Mouse (Mus musculus): ENCODE results near the gene Prr9. TPM values are rescaled to one million over a fixed set of nuclear protein-coding genes. Genes with fewer than 3 reads are reported as not detected.
A peak's percentile ranks its signal among the peaks of the same experiment; 100 is the strongest.

The Prr9 gene
- not detected in 2 replicates for total RNA-seq (2014; rRNA removed; ENCODE audit: low replicate concordance)
- not detected in 2 replicates for polyA plus RNA-seq (2015; fragmentation: Nextera tagmentation; extraction: Ambion mirVana)

GRCm38 (mm10) chr3:92123847-92124246 lies at the start of gene Prr9:
TSS of gene Prr9 (minus strand) at chr3:92123947.
- Histone ChIP-seq H3K9me3 (replicated peaks; ENCODE audit: control insufficient read depth, low read length) (no peaks in the 10 kb centered on the region), H3K27me3 (ENCODE audit: control insufficient read depth, insufficient read depth, low read length) (no peaks in the 10 kb centered on the region), H3K36me3 (replicated peaks; ENCODE audit: control insufficient read depth, insufficient read depth, low read length) (no peaks in the 10 kb centered on the region), H3K4me2 (ENCODE audit: low read depth, low read length) (no peak within 1 kb of the TSS), H3K4me3 (ENCODE audit: low read depth, low read length) (no peak within 1 kb of the TSS), H3K4me1 (ENCODE audit: control insufficient read depth, insufficient read depth) (no peaks in the 10 kb centered on the region), H3K27ac (ENCODE audit: low read depth) (no peak within 1 kb of the TSS), H3K9ac (replicated peaks; ENCODE audit: low read depth, low read length) (no peak within 1 kb of the TSS)
- no peak for DNase-seq (ENCODE audit: low spot score)
- WGBS: 64% methylated on average over 5 of the region's 5 CpGs
- TF ChIP-seq EP300 (IDR thresholded peaks at IDR 0.05; ENCODE audit: low read depth) (no peak), CTCF (IDR thresholded peaks at IDR 0.05; ENCODE audit: low read depth) (no peak)
- ATAC-seq (ENCODE audit: insufficient read depth, low read depth): no peak

- ATAC-seq (ENCODE audit: insufficient read depth, low read depth): no peak
- Histone ChIP-seq H3K4me3 (ENCODE audit: low read depth, low read length) (no peak overlapping the region), H3K9me3 (replicated peaks; ENCODE audit: control insufficient read depth, low read length) (no peaks in the 10 kb centered on the region), H3K4me2 (ENCODE audit: low read depth, low read length) (no peak overlapping the region), H3K4me1 (ENCODE audit: control insufficient read depth, insufficient read depth) (no peaks in the 10 kb centered on the region), H3K27me3 (ENCODE audit: control insufficient read depth, insufficient read depth, low read length) (no peaks in the 10 kb centered on the region), H3K36me3 (replicated peaks; ENCODE audit: control insufficient read depth, insufficient read depth, low read length) (no peaks in the 10 kb centered on the region), H3K9ac (replicated peaks; ENCODE audit: low read depth, low read length) (no peak overlapping the region), H3K27ac (ENCODE audit: low read depth) (no peak overlapping the region)
- TF ChIP-seq CTCF (IDR thresholded peaks at IDR 0.05; ENCODE audit: low read depth): no peak
- no peak for TF ChIP-seq EP300 (IDR thresholded peaks at IDR 0.05; ENCODE audit: low read depth)
- WGBS: 82% methylated on average over 3 of the region's 3 CpGs
- no peak for DNase-seq (ENCODE audit: low spot score)
Measured at GRCm38 (mm10) chr3:92169847-92170246, 46.1 kb upstream of the Prr9 start.

- DNase-seq (ENCODE audit: low spot score): peak; percentile 20
- Histone ChIP-seq H3K27me3 (ENCODE audit: control insufficient read depth, insufficient read depth, low read length) (no peaks in the 10 kb centered on the region), H3K9me3 (replicated peaks; ENCODE audit: control insufficient read depth, low read length) (no peaks in the 10 kb centered on the region), H3K4me3 (ENCODE audit: low read depth, low read length) (no peak overlapping the region), H3K4me1 (ENCODE audit: control insufficient read depth, insufficient read depth) (no peaks in the 10 kb centered on the region), H3K27ac (ENCODE audit: low read depth) (no peak overlapping the region), H3K9ac (replicated peaks; ENCODE audit: low read depth, low read length) (no peak overlapping the region), H3K36me3 (replicated peaks; ENCODE audit: control insufficient read depth, insufficient read depth, low read length) (no peaks in the 10 kb centered on the region), H3K4me2 (ENCODE audit: low read depth, low read length) (no peak overlapping the region)
- no peak for ATAC-seq (ENCODE audit: insufficient read depth, low read depth)
- TF ChIP-seq CTCF (IDR thresholded peaks at IDR 0.05; ENCODE audit: low read depth) (peak; percentile 73), EP300 (IDR thresholded peaks at IDR 0.05; ENCODE audit: low read depth) (no peak)
Measured at GRCm38 (mm10) chr3:92153322-92153721, 29.6 kb upstream of the Prr9 start.

GRCm38 (mm10) chr3:92150631-92151277 lies 27.0 kb upstream of the Prr9 start:
- DNase-seq (ENCODE audit: low spot score): peak; percentile 53
- no peak overlapping the region for H3K4me2 ChIP-seq (ENCODE audit: low read depth, low read length)
- WGBS: 20% methylated on average over 8 of the region's 8 CpGs

GRCm38 (mm10) chr3:92147913-92148312 lies 24.2 kb upstream of the Prr9 start:
- ATAC-seq (ENCODE audit: insufficient read depth, low read depth): no peak
- Histone ChIP-seq H3K9me3 (replicated peaks; ENCODE audit: control insufficient read depth, low read length) (no peaks in the 10 kb centered on the region), H3K4me3 (ENCODE audit: low read depth, low read length) (no peak overlapping the region), H3K36me3 (replicated peaks; ENCODE audit: control insufficient read depth, insufficient read depth, low read length) (no peaks in the 10 kb centered on the region), H3K4me2 (ENCODE audit: low read depth, low read length) (no peak overlapping the region), H3K9ac (replicated peaks; ENCODE audit: low read depth, low read length) (no peak overlapping the region), H3K27me3 (ENCODE audit: control insufficient read depth, insufficient read depth, low read length) (no peaks in the 10 kb centered on the region), H3K27ac (ENCODE audit: low read depth) (no peak overlapping the region), H3K4me1 (ENCODE audit: control insufficient read depth, insufficient read depth) (no peaks in the 10 kb centered on the region)
- 59% methylated on average over 5 of the region's 5 CpGs for WGBS
- no peak for TF ChIP-seq EP300 (IDR thresholded peaks at IDR 0.05; ENCODE audit: low read depth)
- no peak for TF ChIP-seq CTCF (IDR thresholded peaks at IDR 0.05; ENCODE audit: low read depth)
- DNase-seq (ENCODE audit: low spot score): no peak

More at GRCm38 (mm10) chr3:92150631-92151277, 27.0 kb upstream of the Prr9 start:
- TF ChIP-seq CTCF (IDR thresholded peaks at IDR 0.05; ENCODE audit: low read depth) (peak; percentile 81), EP300 (IDR thresholded peaks at IDR 0.05; ENCODE audit: low read depth) (no peak)
- H3K36me3 ChIP-seq (replicated peaks; ENCODE audit: control insufficient read depth, insufficient read depth, low read length): no peaks in the 10 kb centered on the region
- no peak for ATAC-seq (ENCODE audit: insufficient read depth, low read depth)
- H3K4me1 ChIP-seq (ENCODE audit: control insufficient read depth, insufficient read depth): no peaks in the 10 kb centered on the region
- H3K9ac ChIP-seq (replicated peaks; ENCODE audit: low read depth, low read length): no peak overlapping the region
- no peaks in the 10 kb centered on the region for H3K27me3 ChIP-seq (ENCODE audit: control insufficient read depth, insufficient read depth, low read length)
- H3K4me3 ChIP-seq (ENCODE audit: low read depth, low read length): no peak overlapping the region
- no peaks in the 10 kb centered on the region for H3K9me3 ChIP-seq (replicated peaks; ENCODE audit: control insufficient read depth, low read length)
- no peak overlapping the region for H3K27ac ChIP-seq (ENCODE audit: low read depth)

- no peak for DNase-seq (ENCODE audit: low spot score)
- no peak overlapping the region for H3K4me3 ChIP-seq (ENCODE audit: low read depth, low read length)
- no peak for ATAC-seq (ENCODE audit: insufficient read depth, low read depth)
- no peaks in the 10 kb centered on the region for H3K4me1 ChIP-seq (ENCODE audit: control insufficient read depth, insufficient read depth)
- TF ChIP-seq EP300 (IDR thresholded peaks at IDR 0.05; ENCODE audit: low read depth): no peak
- no peak; the same call in 1 of the 2 replicates for TF ChIP-seq CTCF (IDR thresholded peaks at IDR 0.05; ENCODE audit: low read depth)
- H3K4me2 ChIP-seq (ENCODE audit: low read depth, low read length): no peak overlapping the region
- no peak overlapping the region for H3K9ac ChIP-seq (replicated peaks; ENCODE audit: low read depth, low read length)
- WGBS: 32% methylated on average over 2 of the region's 2 CpGs
- H3K9me3 ChIP-seq (replicated peaks; ENCODE audit: control insufficient read depth, low read length): no peaks in the 10 kb centered on the region
- H3K27ac ChIP-seq (ENCODE audit: low read depth): no peak overlapping the region
- H3K27me3 ChIP-seq (ENCODE audit: control insufficient read depth, insufficient read depth, low read length): no peaks in the 10 kb centered on the region
- H3K36me3 ChIP-seq (replicated peaks; ENCODE audit: control insufficient read depth, insufficient read depth, low read length): no peaks in the 10 kb centered on the region
Measured at GRCm38 (mm10) chr3:92147420-92147819, 23.7 kb upstream of the Prr9 start.
